Mouse (Mus musculus): ENCODE results near the gene Phf23. TPM values are rescaled to one million over a fixed set of nuclear protein-coding genes. Genes with fewer than 3 reads are reported as not detected.

Phf23 gene
- 49.4 and 49.6 TPM in 2 replicates for polyA plus RNA-seq (2014; fragmentation: Nextera tagmentation; extraction: Ambion mirVana)

- 1% methylated on average over 36 of the region's 36 CpGs for WGBS
- H3K4me3 ChIP-seq (ENCODE audit: low read depth, low read length), result peak within 1 kb of the TSS; percentile 96
Measured at GRCm38 (mm10) chr11:69995391-69995960, at the start of gene Phf23. TSS of gene Phf23 (plus strand) at chr11:69995777.

GRCm38 (mm10) chr11:69945997-69946891 is 49.3 kb upstream of the Phf23 start:
- no peak overlapping the region for H3K4me3 ChIP-seq (ENCODE audit: low read depth, low read length)
- peaks cover 10% of the 10 kb centered on the region for H3K4me1 ChIP-seq (ENCODE audit: control insufficient read depth, insufficient read depth, low read length)
- H3K27ac ChIP-seq (ENCODE audit: low read depth, low read length), result no peak overlapping the region
- H3K36me3 ChIP-seq (ENCODE audit: control insufficient read depth, insufficient read depth, low read length), result peaks cover 11% of the 10 kb centered on the region
- WGBS, result 91% methylated on average over 18 of the region's 18 CpGs
- H3K9ac ChIP-seq (ENCODE audit: low read length), result no peak overlapping the region
- no peaks in the 10 kb centered on the region for H3K9me3 ChIP-seq (replicated peaks; ENCODE audit: control insufficient read depth, low read length)
- ATAC-seq (no peak), DNase-seq (ENCODE audit: low spot score) (no peak)
- no peaks in the 10 kb centered on the region for H3K27me3 ChIP-seq (replicated peaks; ENCODE audit: control insufficient read depth, insufficient read depth, low read length)
- H3K4me2 ChIP-seq (ENCODE audit: low read length), result peak overlapping the region; percentile 59; the same call in 1 of the 2 replicates

More at GRCm38 (mm10) chr11:69995391-69995960, at the start of gene Phf23:
- ATAC-seq, result peak; percentile 83
- Histone ChIP-seq H3K4me2 (ENCODE audit: low read length) (peak within 1 kb of the TSS; percentile 61), H3K27me3 (replicated peaks; ENCODE audit: control insufficient read depth, insufficient read depth, low read length) (no peaks in the 10 kb centered on the region), H3K27ac (ENCODE audit: low read depth, low read length) (peak within 1 kb of the TSS; percentile 95), H3K9me3 (replicated peaks; ENCODE audit: control insufficient read depth, low read length) (no peaks in the 10 kb centered on the region), H3K36me3 (ENCODE audit: control insufficient read depth, insufficient read depth, low read length) (peaks cover 43% of the 10 kb centered on the region), H3K9ac (ENCODE audit: low read length) (peak within 1 kb of the TSS; percentile 91), H3K4me1 (ENCODE audit: control insufficient read depth, insufficient read depth, low read length) (peaks cover 18% of the 10 kb centered on the region)
- peak; percentile 99 for DNase-seq (ENCODE audit: low spot score)

- Histone ChIP-seq H3K9ac (ENCODE audit: low read length) (peak overlapping the region; percentile 59), H3K9me3 (replicated peaks; ENCODE audit: control insufficient read depth, low read length) (no peaks in the 10 kb centered on the region), H3K27me3 (replicated peaks; ENCODE audit: control insufficient read depth, insufficient read depth, low read length) (no peaks in the 10 kb centered on the region), H3K36me3 (ENCODE audit: control insufficient read depth, insufficient read depth, low read length) (peaks cover 11% of the 10 kb centered on the region), H3K4me1 (ENCODE audit: control insufficient read depth, insufficient read depth, low read length) (peaks cover 10% of the 10 kb centered on the region), H3K27ac (ENCODE audit: low read depth, low read length) (peak overlapping the region; percentile 39; the same call in 1 of the 2 replicates), H3K4me3 (ENCODE audit: low read depth, low read length) (peak overlapping the region; percentile 43), H3K4me2 (ENCODE audit: low read length) (peak overlapping the region; percentile 59)
- peak; percentile 38 for ATAC-seq
- DNase-seq (ENCODE audit: low spot score), result peak; percentile 53
- WGBS, result under 1% methylated on average over 29 of the region's 29 CpGs
Measured at GRCm38 (mm10) chr11:69947337-69948065, 48.1 kb upstream of the Phf23 start.

- peak within 1 kb of the TSS; percentile 80 for H3K27ac ChIP-seq (ENCODE audit: low read depth, low read length)
- peak; percentile 96 for ATAC-seq
- H3K4me1 ChIP-seq (ENCODE audit: control insufficient read depth, insufficient read depth, low read length), result peaks cover 10% of the 10 kb centered on the region
- H3K36me3 ChIP-seq (ENCODE audit: control insufficient read depth, insufficient read depth, low read length), result peaks cover 9% of the 10 kb centered on the region
- H3K4me3 ChIP-seq (ENCODE audit: low read depth, low read length), result peak within 1 kb of the TSS; percentile 43
- peak within 1 kb of the TSS; percentile 59 for H3K4me2 ChIP-seq (ENCODE audit: low read length)
- H3K9me3 ChIP-seq (replicated peaks; ENCODE audit: control insufficient read depth, low read length), result no peaks in the 10 kb centered on the region
- H3K9ac ChIP-seq (ENCODE audit: low read length), result peak within 1 kb of the TSS; percentile 59
- under 1% methylated on average over 33 of the region's 34 CpGs for WGBS
- no peaks in the 10 kb centered on the region for H3K27me3 ChIP-seq (replicated peaks; ENCODE audit: control insufficient read depth, insufficient read depth, low read length)
- DNase-seq (ENCODE audit: low spot score), result peak; percentile 96
Measured at GRCm38 (mm10) chr11:69948066-69948762, 47.4 kb upstream of the Phf23 start, which contains the start of gene Slc2a4. TSS of gene Slc2a4 (minus strand) at chr11:69948188.

- H3K27ac ChIP-seq (ENCODE audit: low read depth, low read length), result peak overlapping the region; percentile 80
- 0% methylated on average over 14 of the region's 14 CpGs for WGBS
- H3K4me3 ChIP-seq (ENCODE audit: low read depth, low read length), result peak overlapping the region; percentile 43
- peak overlapping the region; percentile 59 for H3K4me2 ChIP-seq (ENCODE audit: low read length)
- DNase-seq (ENCODE audit: low spot score) (peak; percentile 90), ATAC-seq (peak; percentile 63)
- H3K9ac ChIP-seq (ENCODE audit: low read length), result peak overlapping the region; percentile 59
- H3K4me1 ChIP-seq (ENCODE audit: control insufficient read depth, insufficient read depth, low read length), result peaks cover 10% of the 10 kb centered on the region
- no peaks in the 10 kb centered on the region for H3K9me3 ChIP-seq (replicated peaks; ENCODE audit: control insufficient read depth, low read length)
- H3K36me3 ChIP-seq (ENCODE audit: control insufficient read depth, insufficient read depth, low read length), result peaks cover 8% of the 10 kb centered on the region
- no peaks in the 10 kb centered on the region for H3K27me3 ChIP-seq (replicated peaks; ENCODE audit: control insufficient read depth, insufficient read depth, low read length)
Measured at GRCm38 (mm10) chr11:69948763-69949150, 46.8 kb upstream of the Phf23 start.

- DNase-seq (ENCODE audit: low spot score) (no peak), ATAC-seq (no peak)
- H3K36me3 ChIP-seq (ENCODE audit: control insufficient read depth, insufficient read depth, low read length), result no peaks in the 10 kb centered on the region
- peaks cover 10% of the 10 kb centered on the region for H3K4me1 ChIP-seq (ENCODE audit: control insufficient read depth, insufficient read depth, low read length)
- no peak overlapping the region for H3K4me2 ChIP-seq (ENCODE audit: low read length)
- 39% methylated on average over 4 of the region's 4 CpGs for WGBS
- no peak overlapping the region for H3K27ac ChIP-seq (ENCODE audit: low read depth, low read length)
- H3K9me3 ChIP-seq (replicated peaks; ENCODE audit: control insufficient read depth, low read length), result no peaks in the 10 kb centered on the region
- H3K27me3 ChIP-seq (replicated peaks; ENCODE audit: control insufficient read depth, insufficient read depth, low read length), result no peaks in the 10 kb centered on the region
- no peak overlapping the region for H3K9ac ChIP-seq (ENCODE audit: low read length)
- H3K4me3 ChIP-seq (ENCODE audit: low read depth, low read length), result no peak overlapping the region
Measured at GRCm38 (mm10) chr11:69950807-69951459, 44.6 kb upstream of the Phf23 start.

GRCm38 (mm10) chr11:69952274-69952673 is 43.3 kb upstream of the Phf23 start:
- Histone ChIP-seq H3K27me3 (replicated peaks; ENCODE audit: control insufficient read depth, insufficient read depth, low read length) (no peaks in the 10 kb centered on the region), H3K36me3 (ENCODE audit: control insufficient read depth, insufficient read depth, low read length) (no peaks in the 10 kb centered on the region), H3K4me1 (ENCODE audit: control insufficient read depth, insufficient read depth, low read length) (peaks cover 10% of the 10 kb centered on the region), H3K9ac (ENCODE audit: low read length) (no peak overlapping the region), H3K4me3 (ENCODE audit: low read depth, low read length) (no peak overlapping the region), H3K4me2 (ENCODE audit: low read length) (no peak overlapping the region), H3K9me3 (replicated peaks; ENCODE audit: control insufficient read depth, low read length) (no peaks in the 10 kb centered on the region), H3K27ac (ENCODE audit: low read depth, low read length) (no peak overlapping the region)
- DNase-seq (ENCODE audit: low spot score) (no peak), ATAC-seq (no peak)
- 47% methylated on average over 1 of the region's 1 CpGs for WGBS

All from forebrain, embryonic 14.5 days (tissue).